Mouse (Mus musculus): ENCODE measurements around the gene Tnfrsf13b.
"Not testable (repeated sequence)": the region's sequence is repeated elsewhere in the genome, so short reads cannot be mapped to it uniquely, and the experiment has no call there.

The Tnfrsf13b gene

GRCm38 (mm10) chr11:61170184-61170583, 43.6 kb downstream of the Tnfrsf13b start:
- no peak for DNase-seq (ENCODE audit: low spot score)

DNA sequence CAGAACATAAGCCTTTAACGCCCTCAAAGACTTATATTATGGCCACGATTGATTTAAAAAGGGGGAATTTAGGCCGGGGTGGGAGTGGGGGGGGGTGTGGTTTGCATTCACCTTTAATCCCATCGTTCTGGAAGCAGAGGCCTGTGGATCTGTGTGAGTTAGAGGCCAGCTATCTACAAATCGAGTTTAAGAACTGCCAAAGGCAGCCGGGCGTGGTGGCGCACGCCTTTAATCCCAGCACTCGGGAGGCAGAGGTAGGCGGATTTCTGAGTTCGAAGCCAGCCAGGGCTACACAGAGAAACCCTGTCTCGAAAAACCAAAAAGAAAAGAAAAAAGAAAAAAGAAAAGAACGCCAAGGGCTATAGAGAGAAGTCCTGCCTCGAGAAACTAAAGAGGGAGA, 46.9 kb downstream of the Tnfrsf13b start:
- DNase-seq (ENCODE audit: low spot score), result not testable (repeated sequence)

DNA sequence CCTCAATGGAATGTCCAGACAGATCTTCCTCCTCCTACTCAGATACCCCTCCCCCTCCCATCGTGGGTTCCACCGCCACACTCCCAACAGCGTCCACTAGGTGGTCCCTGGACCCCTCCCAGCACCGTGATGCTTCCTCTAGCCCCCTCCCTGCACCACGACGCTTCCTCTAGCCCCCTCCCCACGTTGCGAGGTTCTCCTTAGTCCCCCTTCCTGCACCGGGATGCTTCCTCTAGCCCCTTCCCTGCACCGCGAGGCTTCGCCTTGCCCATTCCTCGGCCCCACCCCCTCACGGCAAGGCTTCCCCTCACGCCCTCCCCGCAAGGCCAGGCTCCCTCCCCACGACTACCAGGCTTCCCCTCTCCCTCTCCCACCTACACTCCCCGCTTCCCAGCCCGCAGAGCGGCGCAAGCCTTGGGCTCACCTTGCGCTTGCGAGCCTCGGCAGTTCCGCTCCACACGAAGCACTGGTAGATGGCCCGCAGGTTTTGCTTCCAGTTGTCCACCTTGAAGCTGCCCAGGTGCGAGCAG, 47.8 kb downstream of the Tnfrsf13b start:
- peak; percentile 16 for DNase-seq (ENCODE audit: low spot score)

- DNase-seq (ENCODE audit: low spot score), result peak; percentile 99
These were observed 48.5 kb downstream of the Tnfrsf13b start, which contains the start of gene Usp22 for GRCm38 (mm10) chr11:61174821-61175658. Usp22 (minus strand) TSS chr11:61175055.

DNA sequence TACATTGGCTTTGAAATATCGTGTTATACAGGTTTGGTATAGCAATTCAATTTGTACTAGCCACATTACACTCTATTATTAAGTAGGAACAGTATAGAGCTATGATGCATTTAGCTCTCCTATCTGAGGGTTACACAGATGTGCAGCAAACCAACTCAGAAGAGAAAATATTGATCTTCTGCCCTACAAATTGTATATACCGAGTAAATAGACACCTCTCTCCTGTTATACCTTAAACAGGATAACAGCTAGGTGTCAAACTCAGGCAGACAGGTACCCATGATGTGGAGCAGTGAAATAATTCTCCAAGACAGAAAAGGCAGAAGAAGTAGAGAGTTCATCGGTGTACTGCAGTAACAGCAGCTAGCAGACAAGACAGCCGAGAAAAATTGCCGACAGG, 49.2 kb downstream of the Tnfrsf13b start:
- no peak for DNase-seq (ENCODE audit: low spot score)

DNA sequence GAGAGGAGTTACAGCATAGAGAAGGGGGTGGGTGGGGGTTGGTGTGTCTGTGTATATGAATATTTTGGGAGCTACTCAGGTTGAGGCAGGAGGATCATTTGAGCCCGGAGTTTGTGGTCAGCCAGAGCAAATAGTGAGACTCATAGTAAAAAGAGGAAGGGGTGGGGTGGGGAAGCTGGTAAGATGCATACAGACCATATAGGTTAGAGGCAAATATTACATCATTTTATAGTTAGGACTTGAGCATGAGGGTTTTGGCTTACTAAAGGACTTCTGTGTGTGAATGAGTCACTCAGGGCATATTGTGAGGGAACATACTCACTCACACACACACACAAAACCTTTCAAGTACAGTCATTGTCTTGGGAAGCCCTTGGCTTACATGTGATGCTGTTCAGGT, 49.8 kb downstream of the Tnfrsf13b start:
- no peak for DNase-seq (ENCODE audit: low spot score)

DNA sequence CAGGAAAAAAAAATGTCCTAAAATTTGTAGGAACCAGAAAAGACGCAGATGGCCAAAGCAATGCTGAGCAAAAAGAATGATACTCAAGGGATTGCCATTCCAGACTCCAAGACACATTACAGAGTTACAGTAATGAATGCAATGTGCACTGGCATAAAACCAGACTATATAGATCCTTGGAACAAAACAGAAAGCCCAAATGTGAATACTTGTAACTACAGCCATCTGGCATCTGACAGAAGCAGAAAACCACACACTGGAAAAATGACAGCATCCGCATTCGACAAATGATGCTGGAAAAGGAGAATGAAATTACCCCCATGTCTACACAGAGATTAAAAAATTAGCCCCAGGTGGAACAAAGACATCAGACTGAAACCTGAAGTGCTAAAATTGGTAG, 53.8 kb downstream of the Tnfrsf13b start:
- DNase-seq (ENCODE audit: low spot score), result no peak

GRCm38 (mm10) chr11:61181624-61182023, 55.1 kb downstream of the Tnfrsf13b start:
- no peak for DNase-seq (ENCODE audit: low spot score)

- DNase-seq (ENCODE audit: low spot score), result no peak
These were observed 57.3 kb downstream of the Tnfrsf13b start for GRCm38 (mm10) chr11:61183820-61184219.

DNA sequence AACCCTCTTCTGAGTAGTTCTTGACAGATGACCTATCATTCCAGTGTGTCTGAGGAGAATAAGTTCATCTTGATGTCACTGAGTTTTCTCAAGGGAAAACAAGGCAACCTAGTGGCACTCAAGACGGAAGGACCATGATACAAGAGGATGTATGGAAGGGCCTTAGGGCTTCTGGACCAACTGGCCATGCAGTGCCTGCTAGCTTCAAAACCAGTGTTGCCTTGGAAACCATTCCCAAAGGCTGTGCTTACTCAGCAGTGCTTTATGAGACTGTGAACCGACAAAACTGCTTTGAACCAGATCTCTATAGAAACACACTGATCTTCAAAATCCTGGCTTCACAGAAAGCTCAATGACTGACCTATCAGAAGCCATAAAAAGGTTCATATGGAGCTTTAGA, 64.2 kb downstream of the Tnfrsf13b start:
- DNase-seq (ENCODE audit: low spot score), result no peak

DNA sequence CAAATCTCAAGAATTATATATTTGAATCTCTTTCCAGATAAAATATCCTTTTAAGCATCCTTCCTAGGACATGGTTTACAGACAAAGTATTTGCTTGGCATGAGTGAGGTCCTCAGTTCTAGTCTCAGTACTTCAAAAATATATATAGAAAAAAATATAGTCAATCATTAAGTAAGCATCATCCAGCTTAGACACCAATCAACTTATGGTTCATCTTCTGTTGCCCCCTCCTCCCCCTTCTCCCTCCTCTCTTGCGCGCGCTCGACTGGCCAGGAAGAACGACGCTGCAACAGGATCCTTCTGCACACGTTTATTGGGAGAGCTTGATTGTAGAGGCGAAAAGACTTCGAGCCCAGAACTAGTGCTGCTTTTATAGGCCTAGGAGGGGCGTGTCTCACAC, 65.6 kb downstream of the Tnfrsf13b start:
- not testable (repeated sequence) for DNase-seq (ENCODE audit: low spot score)

GRCm38 (mm10) chr11:61192779-61193178, 66.2 kb downstream of the Tnfrsf13b start:
- DNase-seq (ENCODE audit: low spot score), result no peak

DNA sequence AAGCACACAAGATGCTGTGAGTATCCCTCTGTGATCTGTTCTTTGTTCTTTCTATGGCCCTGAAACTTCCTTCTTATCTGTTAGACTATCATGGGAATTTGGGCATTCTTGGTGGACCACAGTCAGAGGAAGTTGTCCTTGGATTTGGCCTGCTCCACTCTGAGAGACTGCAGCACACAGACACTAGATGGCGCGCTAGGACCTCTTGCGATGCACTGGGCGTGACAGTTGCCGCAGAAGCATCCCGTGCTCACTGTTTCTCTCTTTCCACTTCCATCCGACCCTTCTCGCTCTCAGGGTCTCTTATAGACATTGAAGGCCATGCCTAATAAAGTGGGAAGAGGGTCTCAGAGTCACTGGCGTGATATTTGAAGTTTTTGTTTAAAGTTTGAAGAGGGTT, 66.8 kb downstream of the Tnfrsf13b start:
- peak; percentile 55 for DNase-seq (ENCODE audit: low spot score)

- DNase-seq (ENCODE audit: low spot score), result no peak
These were observed 70.2 kb downstream of the Tnfrsf13b start for GRCm38 (mm10) chr11:61196616-61197353.

DNA sequence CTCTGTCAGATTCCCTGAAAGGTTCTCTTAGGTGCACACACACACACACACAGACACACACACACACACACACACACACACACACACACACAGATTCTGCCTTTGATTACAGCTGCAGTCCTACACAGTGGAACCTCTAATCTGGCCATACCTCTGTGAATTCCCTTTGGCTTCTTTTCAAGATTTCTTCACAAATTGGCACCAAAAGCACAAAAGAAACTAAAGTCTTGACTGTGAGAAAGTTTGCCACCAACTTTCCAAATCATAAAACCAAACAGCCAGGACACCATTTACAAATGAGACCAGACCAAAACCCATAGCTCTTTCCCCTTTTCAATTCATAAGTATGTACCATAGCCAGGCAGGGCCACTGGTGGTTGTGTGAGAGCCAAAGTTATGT, 71.4 kb downstream of the Tnfrsf13b start:
- no peak for DNase-seq (ENCODE audit: low spot score)

Measured in c-Kit-positive CD71-positive TER-119-positive erythroid progenitor cells, embryonic 14.5 days (primary cell).